Mouse (Mus musculus) adrenal gland, adult 8-10 months (tissue): ENCODE data around the gene Tlx2. TPM values are rescaled to one million over a fixed set of nuclear protein-coding genes. Genes with fewer than 3 reads are reported as not detected.
A peak's percentile ranks its signal among the peaks of the same experiment; 100 is the strongest.

Experiments used
- DNase-seq: peaks from one replicate; pipeline ENCODE4 v3.0.0; 2022
- total RNA-seq, 4 experiments: library from RNA; stranded (reverse); gene quantifications; 2 replicates each; pipeline ENCODE4 v1.2.4; 2022

Gene Tlx2
- total RNA-seq, 4 experiments from 2014 or later, result 7.9 to 19.1 (median 13.3) TPM

GRCm38 (mm10) chr6:83054871-83055431 lies 15.1 kb downstream of the Tlx2 start, which contains the start of gene Htra2:
Htra2 (minus strand) TSS chr6:83055273.
- DNase-seq, result no peak

GRCm38 (mm10) chr6:83054074-83054851 lies 15.8 kb downstream of the Tlx2 start, which contains the start of gene Aup1:
Aup1 (plus strand) TSS chr6:83054521.
- peak; percentile 97 for DNase-seq

GRCm38 (mm10) chr6:83053136-83053960 lies 16.7 kb downstream of the Tlx2 start:
- no peak for DNase-seq

- no peak for DNase-seq
Observed at GRCm38 (mm10) chr6:83049367-83049766, 20.7 kb downstream of the Tlx2 start.

- DNase-seq, result no peak
Observed at GRCm38 (mm10) chr6:83044742-83045141, 25.4 kb downstream of the Tlx2 start.

- no peak for DNase-seq
Observed at GRCm38 (mm10) chr6:83043993-83044392, 26.1 kb downstream of the Tlx2 start.

GRCm38 (mm10) chr6:83043561-83043960 lies 26.5 kb downstream of the Tlx2 start:
- DNase-seq, result no peak

GRCm38 (mm10) chr6:83040601-83041000 lies 29.5 kb downstream of the Tlx2 start:
- no peak for DNase-seq

- peak; percentile 95 for DNase-seq
Observed at GRCm38 (mm10) chr6:83038496-83039012, 31.5 kb downstream of the Tlx2 start.

GRCm38 (mm10) chr6:83037188-83037587 lies 32.9 kb downstream of the Tlx2 start:
- no peak for DNase-seq

GRCm38 (mm10) chr6:83034463-83035055 lies 35.5 kb downstream of the Tlx2 start:
- no peak for DNase-seq

GRCm38 (mm10) chr6:83033249-83034185 lies 36.6 kb downstream of the Tlx2 start, which contains the start of the genes Dok1 and Loxl3:
Dok1 (minus strand) TSS chr6:83033471.
Loxl3 (plus strand) TSS chr6:83034173.
- peak; percentile 63 for DNase-seq

- DNase-seq, result no peak
Observed at GRCm38 (mm10) chr6:83032769-83033191, 37.3 kb downstream of the Tlx2 start.

GRCm38 (mm10) chr6:83031921-83032590 lies 38.0 kb downstream of the Tlx2 start:
- no peak for DNase-seq

GRCm38 (mm10) chr6:83031111-83031510 lies 39.0 kb downstream of the Tlx2 start:
- DNase-seq, result no peak

- no peak for DNase-seq
Observed at GRCm38 (mm10) chr6:83029777-83030176, 40.3 kb downstream of the Tlx2 start.

GRCm38 (mm10) chr6:83027706-83028105 lies 42.4 kb downstream of the Tlx2 start:
- DNase-seq, result no peak

- no peak for DNase-seq
Observed at GRCm38 (mm10) chr6:83027293-83027692, 42.8 kb downstream of the Tlx2 start.

GRCm38 (mm10) chr6:83025221-83025620 lies 44.9 kb downstream of the Tlx2 start:
- no peak for DNase-seq

- no peak for DNase-seq
Observed at GRCm38 (mm10) chr6:83024421-83024820, 45.7 kb downstream of the Tlx2 start.
